ENCODE assay signal across 9 mouse cellular contexts in the genomic region with DNA sequence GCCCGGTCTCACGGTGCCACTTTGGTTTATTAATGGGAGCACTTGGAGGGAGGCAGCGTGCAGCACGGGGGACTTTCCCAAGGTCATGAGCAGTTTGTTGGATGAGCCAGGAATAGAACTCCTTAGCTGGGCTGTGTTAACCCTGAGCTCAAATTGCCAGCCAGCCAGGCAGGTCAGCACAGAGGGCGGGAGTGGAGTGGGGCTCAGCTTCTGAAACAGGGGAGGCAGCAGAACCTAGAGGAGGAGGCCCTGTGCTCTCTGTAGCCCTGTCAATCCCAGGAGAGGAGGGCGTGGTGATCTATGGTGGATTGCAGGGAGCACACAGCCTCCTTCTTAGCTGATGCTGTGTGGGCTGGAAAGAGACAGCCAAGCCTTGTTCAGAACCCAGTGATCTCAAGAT.
DNase-seq lines count a peak whose midpoint lies in the region; ATAC-seq lines count a peak whose summit lies in the region.
"Had no signal": no experiment of that assay in that cellular context is flagged by ENCODE, and none has a peak within 500 bp of the region (broad histone marks: within the 10 kb centered on the region; RNA-seq: fewer than 3 reads in every experiment).

No protein-coding gene starts in this region.

- DNase-seq in kidney, postnatal 14 days, result no peak
- peak; percentile 88 for DNase-seq in brain, adult 2 months (ENCODE audit: low read depth, low spot score)
- DNase-seq in heart, embryonic 10.5 days (ENCODE audit: low spot score), result peak; percentile 88
- no peak for DNase-seq in MN1 (ENCODE audit: low spot score)
- no peak for DNase-seq in left cerebral cortex, adult 9 months (ENCODE audit: low spot score in 2 of 2)
- DNase-seq in T-cell, adult 2 months (ENCODE audit: low spot score), result no peak

- no peak overlapping the region for H3K4me3 ChIP-seq in kidney, embryonic 16.5 days (ENCODE audit: low read length)
- H3K4me3 ChIP-seq in heart, embryonic 10.5 days, result peak overlapping the region; percentile 10; the same call in 1 of the 2 replicates
- H3K4me3 ChIP-seq: embryonic facial prominence, embryonic 13.5 days had no signal

- H3K4me2 ChIP-seq in kidney, embryonic 16.5 days (replicated peaks; ENCODE audit: low read depth, low read length), result no peak overlapping the region
- H3K4me2 ChIP-seq: embryonic facial prominence, embryonic 13.5 days had no signal

- H3K36me3 ChIP-seq in kidney, embryonic 16.5 days (ENCODE audit: insufficient read depth, low read length), result no peaks in the 10 kb centered on the region
- H3K36me3 ChIP-seq in heart, embryonic 10.5 days, result peaks cover 4% of the 10 kb centered on the region; the same call in 1 of the 2 replicates
- H3K36me3 ChIP-seq: embryonic facial prominence, embryonic 13.5 days had no signal

- H3K4me1 ChIP-seq in kidney, embryonic 16.5 days (ENCODE audit: insufficient read depth, low read length), result peaks cover 48% of the 10 kb centered on the region
- peaks cover 90% of the 10 kb centered on the region for H3K4me1 ChIP-seq in heart, embryonic 10.5 days

- WGBS in kidney, embryonic 16.5 days, result 14% methylated on average over 6 of the region's 6 CpGs
- WGBS in heart, embryonic 10.5 days, result 39% methylated on average over 6 of the region's 6 CpGs

- ATAC-seq in kidney, embryonic 16.5 days (ENCODE audit: low FRiP score, low TSS enrichment), result peak; percentile 36
- 0 out of 2 replicates have a peak, but pooled peaks have one; percentile 32 for ATAC-seq in megakaryocyte-erythroid progenitor cell, adult 5-6 weeks (replicated peaks; ENCODE audit: low FRiP score, low TSS enrichment, poor library complexity, severe bottlenecking)

- H3K9ac ChIP-seq in kidney, embryonic 16.5 days (replicated peaks; ENCODE audit: low read length), result no peak overlapping the region
- H3K9ac ChIP-seq: embryonic facial prominence, embryonic 13.5 days had no signal

- H3K27me3 ChIP-seq in kidney, embryonic 16.5 days (ENCODE audit: insufficient read depth, low read length), result no peaks in the 10 kb centered on the region
- H3K27me3 ChIP-seq in heart, embryonic 10.5 days (ENCODE audit: insufficient read depth, poor library complexity, severe bottlenecking), result peaks cover 5% of the 10 kb centered on the region; the same call in 1 of the 2 replicates
- H3K27me3 ChIP-seq: embryonic facial prominence, embryonic 13.5 days had no signal

- no peak overlapping the region for H3K27ac ChIP-seq in kidney, embryonic 16.5 days (ENCODE audit: low read length)
- peak overlapping the region; percentile 86 for H3K27ac ChIP-seq in heart, embryonic 10.5 days
- H3K27ac ChIP-seq: embryonic facial prominence, embryonic 13.5 days had no signal

- no peaks in the 10 kb centered on the region for H3K9me3 ChIP-seq in kidney, embryonic 16.5 days (ENCODE audit: low read length)
- no peaks in the 10 kb centered on the region for H3K9me3 ChIP-seq in heart, embryonic 10.5 days
- H3K9me3 ChIP-seq: embryonic facial prominence, embryonic 13.5 days had no signal

Comparison
In these comparisons a context has a peak if more than half of its experiments do, and no peak if none do; other contexts are left out.
1. DNase-seq: peak in brain, adult 2 months (single experiment) and heart, embryonic 10.5 days (single experiment); none in kidney, postnatal 14 days (single experiment), MN1 (single experiment), left cerebral cortex, adult 9 months (0 of 2) and T-cell, adult 2 months (single experiment).